Mouse (Mus musculus) layer of hippocampus, adult 18-20 months (tissue): ENCODE results near the gene BC030870. TPM values are rescaled to one million over a fixed set of nuclear protein-coding genes. Genes with fewer than 3 reads are reported as not detected.

Experiments used
- DNase-seq, 2 experiments: peaks; one replicate each; pipeline ENCODE4 v3.0.0; 2022; ENCODE audit warnings: low spot score in 2 of 2
- long read RNA-seq: library from polyadenylated mRNA; stranded (forward); transcript quantifications from one replicate; pipeline ENCODE4 v2.0.0, GENCODE M21; 2021
- total RNA-seq, 2 experiments: library from RNA; stranded (reverse); gene quantifications; 2 replicates each; pipeline ENCODE4 v1.2.3; 2021

Gene BC030870
- total RNA-seq: not detected
- long read RNA-seq: 0 reads

GRCm38 (mm10) chr8:65129199-65129788 lies at the start of gene BC030870:
Gene BC030870 (minus strand): TSS chr8:65129563.
- DNase-seq: no peak

GRCm38 (mm10) chr8:65174746-65175476 lies 45.5 kb upstream of the BC030870 start:
- DNase-seq: no peak

- no peak for DNase-seq
These were observed 39.8 kb upstream of the BC030870 start for GRCm38 (mm10) chr8:65169184-65169583.

GRCm38 (mm10) chr8:65160676-65161075 lies 31.3 kb upstream of the BC030870 start:
- peak; percentile 22 to 76 for DNase-seq

GRCm38 (mm10) chr8:65159096-65159748 lies 29.9 kb upstream of the BC030870 start:
- DNase-seq: peak; percentile 34 to 68

GRCm38 (mm10) chr8:65157901-65158300 lies 28.5 kb upstream of the BC030870 start:
- peak in 1 of 2 experiments; percentile 5 for DNase-seq

GRCm38 (mm10) chr8:65138830-65139466 lies 9.6 kb upstream of the BC030870 start:
- peak in 1 of 2 experiments; percentile 20 for DNase-seq

GRCm38 (mm10) chr8:65126454-65126853 lies 2.9 kb downstream of the BC030870 start:
- no peak for DNase-seq

- DNase-seq: no peak
These were observed 3.3 kb downstream of the BC030870 start for GRCm38 (mm10) chr8:65126014-65126413.

- no peak for DNase-seq
These were observed 17.3 kb downstream of the BC030870 start for GRCm38 (mm10) chr8:65112092-65112491.

GRCm38 (mm10) chr8:65110285-65110691 lies 19.1 kb downstream of the BC030870 start:
- peak; percentile 50 to 84 for DNase-seq

- DNase-seq: no peak
These were observed 20.4 kb downstream of the BC030870 start for GRCm38 (mm10) chr8:65108936-65109335.

GRCm38 (mm10) chr8:65107936-65108718 lies 21.2 kb downstream of the BC030870 start:
- no peak for DNase-seq

- peak in 1 of 2 experiments; percentile 14 for DNase-seq
These were observed 25.3 kb downstream of the BC030870 start for GRCm38 (mm10) chr8:65104041-65104440.

- no peak for DNase-seq
These were observed 25.7 kb downstream of the BC030870 start for GRCm38 (mm10) chr8:65103632-65104031.

- no peak for DNase-seq
These were observed 29.6 kb downstream of the BC030870 start for GRCm38 (mm10) chr8:65099735-65100134.

- DNase-seq: no peak
These were observed 31.5 kb downstream of the BC030870 start for GRCm38 (mm10) chr8:65097760-65098415.

- DNase-seq: no peak
These were observed 39.6 kb downstream of the BC030870 start for GRCm38 (mm10) chr8:65089781-65090180.

- DNase-seq: no peak
These were observed 41.2 kb downstream of the BC030870 start for GRCm38 (mm10) chr8:65088120-65088519.

GRCm38 (mm10) chr8:65087711-65088110 lies 41.7 kb downstream of the BC030870 start:
- no peak for DNase-seq
